Mouse (Mus musculus) embryonic fibroblast, embryonic 13.5 days (primary cell): ENCODE results near the gene Hcn2.

Experiments
- CTCF ChIP-seq: IDR thresholded peaks from 2 replicates; pipeline ENCODE4 v1.5.1; 2011; ENCODE audit warnings: mild to moderate bottlenecking, control low read depth, low read length, moderate library complexity, borderline replicate concordance; ENCODE audit not compliant: insufficient read depth
- POLR2A ChIP-seq: IDR thresholded peaks from 2 replicates; pipeline ENCODE4 v1.6.1; 2011; ENCODE audit warnings: low read depth, mild to moderate bottlenecking, control low read depth, low read length, moderate library complexity

GRCm38 (mm10) chr10:79732500-79732899 is 16.1 kb downstream of the Hcn2 start:
- TF ChIP-seq CTCF, result peak; percentile 36; the same call in 1 of the 2 replicates
- TF ChIP-seq POLR2A, result no peak
